Mouse (Mus musculus) lung, postnatal 0 days (tissue): ENCODE measurements at regions not wholly inside any gene's neighbourhood (a gene's known extent, or its start where the extent isn't known, plus 50 kb on each side); places are given as distances from the start of the nearest gene placed in this dataset.

Experiments used
- CTCF ChIP-seq: IDR thresholded peaks from 2 replicates; pipeline ENCODE4 v1.5.1; 2016; ENCODE audit warnings: antibody characterized with exemption, mild to moderate bottlenecking
- EP300 ChIP-seq: IDR thresholded peaks from 2 replicates; pipeline ENCODE4 v1.6.1; 2016; ENCODE audit warnings: antibody characterized with exemption, mild to moderate bottlenecking, control low read depth

- TF ChIP-seq CTCF: no peak
- TF ChIP-seq EP300: no peak
These were observed 393.6 kb upstream of the Dynlrb2 start for GRCm38 (mm10) chr8:116111168-116111567.
